Mouse (Mus musculus) midbrain, embryonic 12.5 days (tissue): ENCODE data around the gene Gm37240. TPM values are rescaled to one million over a fixed set of nuclear protein-coding genes. Genes with fewer than 3 reads are reported as not detected.

Source experiments
- ATAC-seq: fragments of 200-750 bp; cut with Nextera tagmentation; 2 replicates; pipeline ENCODE4 v1.8.0; 2017; ENCODE audit warnings: low read depth, moderate TSS enrichment, moderate library complexity; ENCODE audit not compliant: low FRiP score
- H3K27ac ChIP-seq: fragments of 300-500 bp; sonication (generic); replicated peaks from 2 replicates; pipeline ENCODE4 v1.5.1; 2016; ENCODE audit warnings: mild to moderate bottlenecking
- H3K27me3 ChIP-seq: fragments of 300-500 bp; sonication (generic); 2 replicates; pipeline ENCODE4 v1.6.1; 2016; ENCODE audit warnings: mild to moderate bottlenecking
- H3K36me3 ChIP-seq: fragments of 300-500 bp; sonication (generic); 2 replicates; pipeline ENCODE4 v1.6.1; 2016
- H3K4me1 ChIP-seq: fragments of 300-500 bp; sonication (generic); 2 replicates; pipeline ENCODE4 v1.6.1; 2016
- H3K4me2 ChIP-seq: fragments of 300-500 bp; sonication (generic); replicated peaks from 2 replicates; pipeline ENCODE4 v1.6.1; 2016; ENCODE audit warnings: mild to moderate bottlenecking, moderate library complexity
- H3K4me3 ChIP-seq: fragments of 300-500 bp; sonication (generic); 2 replicates; pipeline ENCODE4 v1.5.1; 2016; ENCODE audit warnings: mild to moderate bottlenecking
- H3K9ac ChIP-seq: fragments of 300-500 bp; sonication (generic); replicated peaks from 2 replicates; pipeline ENCODE4 v1.6.1; 2016; ENCODE audit warnings: mild to moderate bottlenecking, moderate library complexity
- H3K9me3 ChIP-seq: fragments of 300-500 bp; sonication (generic); 2 replicates; pipeline ENCODE4 v1.6.1; 2016; ENCODE audit warnings: mild to moderate bottlenecking
- WGBS: fragments of 180-500 bp; shearing (Covaris S2); methylation state at CpG from one replicate; pipeline ENCODE4 v1.1.7; 2016; 5-methylcytosine and 5-hydroxymethylcytosine counted together
- polyA plus RNA-seq: library from polyadenylated mRNA; unstranded; fragments of >200 nt; fragmentation: Nextera tagmentation; extraction: Ambion mirVana; gene quantifications from 2 replicates; pipeline ENCODE4 v1.2.1, GENCODE M21; 2016

Gm37240 gene
- polyA plus RNA-seq, 1 experiment from 2014 or later = 0.96 TPM

- no peak overlapping the region for H3K4me3 ChIP-seq
- no peak overlapping the region for H3K9ac ChIP-seq
- H3K27me3 ChIP-seq = no peaks in the 10 kb centered on the region
- no peak overlapping the region for H3K4me2 ChIP-seq
- H3K4me1 ChIP-seq = no peaks in the 10 kb centered on the region
- no peak for ATAC-seq
- no peak overlapping the region for H3K27ac ChIP-seq
- 86% methylated on average over 5 of the region's 5 CpGs for WGBS
- no peaks in the 10 kb centered on the region for H3K36me3 ChIP-seq
- no peaks in the 10 kb centered on the region for H3K9me3 ChIP-seq
Measured at GRCm38 (mm10) chr3:84839499-84839898, 1047.8 kb downstream of the Gm37240 start.

GRCm38 (mm10) chr3:84837984-84838383 is 1049.3 kb downstream of the Gm37240 start:
- Histone ChIP-seq H3K9me3 (no peaks in the 10 kb centered on the region), H3K4me1 (no peaks in the 10 kb centered on the region), H3K27ac (no peak overlapping the region), H3K4me2 (no peak overlapping the region), H3K4me3 (no peak overlapping the region), H3K36me3 (no peaks in the 10 kb centered on the region), H3K27me3 (no peaks in the 10 kb centered on the region), H3K9ac (no peak overlapping the region)
- WGBS = 84% methylated on average over 3 of the region's 3 CpGs
- ATAC-seq = no peak

- no peaks in the 10 kb centered on the region for H3K4me1 ChIP-seq
- H3K9ac ChIP-seq = no peak overlapping the region
- no peaks in the 10 kb centered on the region for H3K9me3 ChIP-seq
- no peaks in the 10 kb centered on the region for H3K27me3 ChIP-seq
- no peak overlapping the region for H3K4me3 ChIP-seq
- WGBS = 90% methylated on average over 5 of the region's 5 CpGs
- no peak overlapping the region for H3K27ac ChIP-seq
- no peak for ATAC-seq
- no peaks in the 10 kb centered on the region for H3K36me3 ChIP-seq
- H3K4me2 ChIP-seq = no peak overlapping the region
Measured at GRCm38 (mm10) chr3:84836029-84836428, 1051.3 kb downstream of the Gm37240 start.

- Histone ChIP-seq H3K27ac (no peak overlapping the region), H3K36me3 (no peaks in the 10 kb centered on the region), H3K9ac (no peak overlapping the region), H3K4me1 (no peaks in the 10 kb centered on the region), H3K4me2 (no peak overlapping the region), H3K9me3 (no peaks in the 10 kb centered on the region), H3K27me3 (no peaks in the 10 kb centered on the region), H3K4me3 (no peak overlapping the region)
- 80% methylated on average over 1 of the region's 1 CpGs for WGBS
- ATAC-seq = no peak
Measured at GRCm38 (mm10) chr3:84829366-84829765, 1058.0 kb downstream of the Gm37240 start.

- Histone ChIP-seq H3K9ac (no peak overlapping the region), H3K36me3 (no peaks in the 10 kb centered on the region), H3K4me2 (no peak overlapping the region), H3K27ac (no peak overlapping the region), H3K27me3 (no peaks in the 10 kb centered on the region), H3K4me3 (no peak overlapping the region), H3K9me3 (no peaks in the 10 kb centered on the region), H3K4me1 (no peaks in the 10 kb centered on the region)
- ATAC-seq = no peak
- 90% methylated on average over 4 of the region's 4 CpGs for WGBS
Measured at GRCm38 (mm10) chr3:84827617-84828016, 1059.7 kb downstream of the Gm37240 start.

GRCm38 (mm10) chr3:84826938-84827337 is 1060.4 kb downstream of the Gm37240 start:
- Histone ChIP-seq H3K36me3 (no peaks in the 10 kb centered on the region), H3K4me3 (no peak overlapping the region), H3K9me3 (no peaks in the 10 kb centered on the region), H3K4me1 (no peaks in the 10 kb centered on the region), H3K27ac (no peak overlapping the region), H3K4me2 (no peak overlapping the region), H3K9ac (no peak overlapping the region), H3K27me3 (no peaks in the 10 kb centered on the region)
- WGBS = 62% methylated on average over 3 of the region's 3 CpGs
- no peak for ATAC-seq

GRCm38 (mm10) chr3:84826405-84826804 is 1060.9 kb downstream of the Gm37240 start:
- no peaks in the 10 kb centered on the region for H3K36me3 ChIP-seq

GRCm38 (mm10) chr3:84825990-84826389 is 1061.3 kb downstream of the Gm37240 start:
- no peak overlapping the region for H3K27ac ChIP-seq
- H3K36me3 ChIP-seq = no peaks in the 10 kb centered on the region
- H3K9me3 ChIP-seq = no peaks in the 10 kb centered on the region
- no peak overlapping the region for H3K4me2 ChIP-seq
- 58% methylated on average over 5 of the region's 5 CpGs for WGBS
- no peaks in the 10 kb centered on the region for H3K4me1 ChIP-seq
- no peaks in the 10 kb centered on the region for H3K27me3 ChIP-seq
- no peak for ATAC-seq
- H3K9ac ChIP-seq = no peak overlapping the region
- H3K4me3 ChIP-seq = no peak overlapping the region

More at GRCm38 (mm10) chr3:84826405-84826804, 1060.9 kb downstream of the Gm37240 start:
- Histone ChIP-seq H3K9me3 (no peaks in the 10 kb centered on the region), H3K9ac (no peak overlapping the region), H3K27ac (no peak overlapping the region), H3K4me1 (no peaks in the 10 kb centered on the region), H3K27me3 (no peaks in the 10 kb centered on the region), H3K4me3 (no peak overlapping the region), H3K4me2 (no peak overlapping the region)
- WGBS = 86% methylated on average over 3 of the region's 3 CpGs
- ATAC-seq = no peak

- no peaks in the 10 kb centered on the region for H3K27me3 ChIP-seq
- H3K4me1 ChIP-seq = peaks cover 11% of the 10 kb centered on the region
- 68% methylated on average over 2 of the region's 2 CpGs for WGBS
- no peaks in the 10 kb centered on the region for H3K9me3 ChIP-seq
- ATAC-seq = no peak
- H3K9ac ChIP-seq = no peak overlapping the region
- H3K27ac ChIP-seq = no peak overlapping the region
- H3K4me2 ChIP-seq = no peak overlapping the region
- no peaks in the 10 kb centered on the region for H3K36me3 ChIP-seq
- H3K4me3 ChIP-seq = no peak overlapping the region
Measured at GRCm38 (mm10) chr3:84820654-84821201, 1066.6 kb downstream of the Gm37240 start.

- Histone ChIP-seq H3K4me3 (no peak overlapping the region), H3K27me3 (no peaks in the 10 kb centered on the region), H3K27ac (no peak overlapping the region), H3K4me2 (no peak overlapping the region), H3K9ac (no peak overlapping the region), H3K4me1 (peaks cover 27% of the 10 kb centered on the region), H3K36me3 (no peaks in the 10 kb centered on the region), H3K9me3 (no peaks in the 10 kb centered on the region)
- WGBS = 69% methylated on average over 1 of the region's 1 CpGs
- no peak for ATAC-seq
Measured at GRCm38 (mm10) chr3:84816951-84817350, 1070.4 kb downstream of the Gm37240 start.

- no peaks in the 10 kb centered on the region for H3K36me3 ChIP-seq
- peak overlapping the region; percentile 99 for H3K4me3 ChIP-seq
- H3K27ac ChIP-seq = peak overlapping the region; percentile 96
- H3K9me3 ChIP-seq = no peaks in the 10 kb centered on the region
- peak overlapping the region; percentile 98 for H3K4me2 ChIP-seq
- 0 out of 2 replicates have a peak, but pooled peaks have one; percentile 5 for ATAC-seq
- under 1% methylated on average over 29 of the region's 29 CpGs for WGBS
- no peaks in the 10 kb centered on the region for H3K27me3 ChIP-seq
- peaks cover 27% of the 10 kb centered on the region for H3K4me1 ChIP-seq
- H3K9ac ChIP-seq = peak overlapping the region; percentile 86
Measured at GRCm38 (mm10) chr3:84815461-84815860, 1071.9 kb downstream of the Gm37240 start.

GRCm38 (mm10) chr3:84814762-84815381 is 1072.4 kb downstream of the Gm37240 start, which contains the start of gene Fbxw7:
Gene Fbxw7, plus strand, starts transcription at chr3:84815268.
- peak; percentile 45 for ATAC-seq
- H3K36me3 ChIP-seq = no peaks in the 10 kb centered on the region
- WGBS = under 1% methylated on average over 58 of the region's 76 CpGs
- no peaks in the 10 kb centered on the region for H3K9me3 ChIP-seq
- H3K4me3 ChIP-seq = peak within 1 kb of the TSS; percentile 99
- no peaks in the 10 kb centered on the region for H3K27me3 ChIP-seq
- H3K4me1 ChIP-seq = peaks cover 27% of the 10 kb centered on the region
- H3K27ac ChIP-seq = peak within 1 kb of the TSS; percentile 96
- peak within 1 kb of the TSS; percentile 86 for H3K9ac ChIP-seq
- peak within 1 kb of the TSS; percentile 98 for H3K4me2 ChIP-seq
